Comparison of ENCODE assay signal across 10 mouse cellular contexts in genomic region chr10:63056966-63057750, GRCm38 (mm10). TPM values are rescaled to one million over a fixed set of nuclear protein-coding genes. Genes with fewer than 3 reads are reported as not detected.
DNase-seq lines count a peak whose midpoint lies in the region; ATAC-seq lines count a peak whose summit lies in the region.
"Had no signal": no experiment of that assay in that cellular context is flagged by ENCODE, and none has a peak within 500 bp of the region (broad histone marks: within the 10 kb centered on the region; RNA-seq: fewer than 3 reads in every experiment).

No protein-coding gene starts in this region.

- DNase-seq in WW6 (ENCODE audit: low read depth, low spot score): peak; percentile 52
- DNase-seq in embryonic facial prominence, embryonic 11.5 days (ENCODE audit: low spot score): peak; percentile 10
- no peak for DNase-seq in urinary bladder, adult 18-20 months (ENCODE audit: low spot score in 2 of 2)
- DNase-seq in left cerebral cortex, adult 9 months (ENCODE audit: low spot score in 2 of 2): no peak
- no peak for DNase-seq in right cerebral cortex, postnatal 10 days (ENCODE audit: low spot score in 2 of 2)
- DNase-seq in forebrain, embryonic 14.5 days (ENCODE audit: low spot score): no peak
- DNase-seq: forebrain, postnatal 0 days; liver had no signal

- no peaks in the 10 kb centered on the region for H3K9me3 ChIP-seq in embryonic facial prominence, embryonic 11.5 days (replicated peaks; ENCODE audit: control insufficient read depth, low read length)
- H3K9me3 ChIP-seq in intestine, embryonic 16.5 days (ENCODE audit: control insufficient read depth, low read length): no peaks in the 10 kb centered on the region
- no peaks in the 10 kb centered on the region for H3K9me3 ChIP-seq in lung, embryonic 16.5 days (ENCODE audit: control insufficient read depth, low read length)
- no peaks in the 10 kb centered on the region for H3K9me3 ChIP-seq in forebrain, embryonic 14.5 days (replicated peaks; ENCODE audit: control insufficient read depth, low read length)

- WGBS in embryonic facial prominence, embryonic 11.5 days: 35% methylated on average over 24 of the region's 24 CpGs
- 31% methylated on average over 24 of the region's 24 CpGs for WGBS in intestine, embryonic 16.5 days
- 30% methylated on average over 24 of the region's 24 CpGs for WGBS in lung, embryonic 16.5 days
- WGBS in forebrain, embryonic 14.5 days: 43% methylated on average over 24 of the region's 24 CpGs

- H3K9ac ChIP-seq in embryonic facial prominence, embryonic 11.5 days (replicated peaks; ENCODE audit: low read length): no peak overlapping the region
- H3K9ac ChIP-seq in intestine, embryonic 16.5 days (ENCODE audit: low read depth, low read length): no peak overlapping the region
- no peak overlapping the region for H3K9ac ChIP-seq in lung, embryonic 16.5 days (ENCODE audit: low read length)
- H3K9ac ChIP-seq in forebrain, embryonic 14.5 days (ENCODE audit: low read length): no peak overlapping the region
- H3K9ac ChIP-seq: forebrain, postnatal 0 days had no signal

- H3K27me3 ChIP-seq in embryonic facial prominence, embryonic 11.5 days (ENCODE audit: control insufficient read depth, insufficient read depth, low read length): no peaks in the 10 kb centered on the region
- no peaks in the 10 kb centered on the region for H3K27me3 ChIP-seq in intestine, embryonic 16.5 days (replicated peaks; ENCODE audit: control insufficient read depth, insufficient read depth, low read length)
- H3K27me3 ChIP-seq in lung, embryonic 16.5 days (ENCODE audit: control insufficient read depth, insufficient read depth, low read depth, low read length): no peaks in the 10 kb centered on the region
- no peaks in the 10 kb centered on the region for H3K27me3 ChIP-seq in forebrain, embryonic 14.5 days (replicated peaks; ENCODE audit: control insufficient read depth, insufficient read depth, low read length)

- H3K4me1 ChIP-seq in embryonic facial prominence, embryonic 11.5 days (ENCODE audit: control insufficient read depth, insufficient read depth, low read length): no peaks in the 10 kb centered on the region
- peaks cover 6% of the 10 kb centered on the region for H3K4me1 ChIP-seq in intestine, embryonic 16.5 days (ENCODE audit: control insufficient read depth, insufficient read depth, low read length)
- no peaks in the 10 kb centered on the region for H3K4me1 ChIP-seq in lung, embryonic 16.5 days (replicated peaks; ENCODE audit: control insufficient read depth, insufficient read depth, low read length)
- H3K4me1 ChIP-seq in forebrain, embryonic 14.5 days (ENCODE audit: control insufficient read depth, insufficient read depth, low read length): no peaks in the 10 kb centered on the region

- H3K4me2 ChIP-seq in embryonic facial prominence, embryonic 11.5 days (ENCODE audit: low read depth, low read length): no peak overlapping the region
- 0 out of 2 replicates have a peak overlapping the region, but pooled peaks have one; percentile 17 for H3K4me2 ChIP-seq in intestine, embryonic 16.5 days (ENCODE audit: low read depth, low read length)
- no peak overlapping the region for H3K4me2 ChIP-seq in lung, embryonic 16.5 days (ENCODE audit: low read depth, low read length)
- no peak overlapping the region for H3K4me2 ChIP-seq in forebrain, embryonic 14.5 days (ENCODE audit: low read length)

- H3K4me3 ChIP-seq in embryonic facial prominence, embryonic 11.5 days (ENCODE audit: low read depth, low read length): no peak overlapping the region
- H3K4me3 ChIP-seq in intestine, embryonic 16.5 days (ENCODE audit: low read length): no peak overlapping the region
- 0 out of 2 replicates have a peak overlapping the region, but pooled peaks have one; percentile 3 for H3K4me3 ChIP-seq in lung, embryonic 16.5 days (ENCODE audit: low read length)
- no peak overlapping the region for H3K4me3 ChIP-seq in forebrain, embryonic 14.5 days (ENCODE audit: low read depth, low read length)

- H3K36me3 ChIP-seq in embryonic facial prominence, embryonic 11.5 days (replicated peaks; ENCODE audit: control insufficient read depth, insufficient read depth, low read depth, low read length): no peaks in the 10 kb centered on the region
- no peaks in the 10 kb centered on the region for H3K36me3 ChIP-seq in intestine, embryonic 16.5 days (ENCODE audit: control insufficient read depth, insufficient read depth, low read length)
- H3K36me3 ChIP-seq in lung, embryonic 16.5 days (ENCODE audit: control insufficient read depth, insufficient read depth, low read length): no peaks in the 10 kb centered on the region
- H3K36me3 ChIP-seq in forebrain, embryonic 14.5 days (ENCODE audit: control insufficient read depth, insufficient read depth, low read length): no peaks in the 10 kb centered on the region

- no peak for ATAC-seq in embryonic facial prominence, embryonic 11.5 days (replicated peaks; ENCODE audit: insufficient number of reproducible peaks, low FRiP score, low TSS enrichment, low read depth)
- ATAC-seq in intestine, embryonic 16.5 days: peak; percentile 76
- ATAC-seq in lung, embryonic 16.5 days (ENCODE audit: low read depth): peak; percentile 51; the same call in 1 of the 2 replicates
- ATAC-seq in forebrain, embryonic 14.5 days: no peak
- ATAC-seq: forebrain, postnatal 0 days had no signal

- H3K27ac ChIP-seq in embryonic facial prominence, embryonic 11.5 days (replicated peaks; ENCODE audit: low read depth, low read length): no peak overlapping the region
- no peak overlapping the region for H3K27ac ChIP-seq in intestine, embryonic 16.5 days (ENCODE audit: low read length)
- no peak overlapping the region for H3K27ac ChIP-seq in lung, embryonic 16.5 days (ENCODE audit: low read length)
- no peak overlapping the region for H3K27ac ChIP-seq in forebrain, embryonic 14.5 days (ENCODE audit: low read depth, low read length)

RNA-seq across cellular contexts. Expression of gene Pbld1, which starts 2.8 kb away (rescaled TPM):
- polyA plus RNA-seq in embryonic facial prominence, embryonic 11.5 days (2014; fragmentation: Nextera tagmentation; extraction: Ambion mirVana): 0.74 and 0.98 TPM in 2 replicates
- 4.0 and 4.7 TPM in 2 replicates for polyA plus RNA-seq in intestine, embryonic 16.5 days (2015; fragmentation: Nextera tagmentation; extraction: Ambion mirVana)
- polyA plus RNA-seq in lung, embryonic 16.5 days (2015; fragmentation: Nextera tagmentation; extraction: Ambion mirVana): 1.1 TPM in 2 replicates
- polyA plus RNA-seq in forebrain, embryonic 14.5 days (2014; fragmentation: Nextera tagmentation; extraction: Ambion mirVana): 0.36 and 0.37 TPM in 2 replicates

RNA-seq across cellular contexts. Expression of gene Pbld2, which starts 33.0 kb away (rescaled TPM):
- 0.84 and 1.1 TPM in 2 replicates for polyA plus RNA-seq in embryonic facial prominence, embryonic 11.5 days (2014; fragmentation: Nextera tagmentation; extraction: Ambion mirVana)
- 10.6 and 12.5 TPM in 2 replicates for polyA plus RNA-seq in intestine, embryonic 16.5 days (2015; fragmentation: Nextera tagmentation; extraction: Ambion mirVana)
- polyA plus RNA-seq in lung, embryonic 16.5 days (2015; fragmentation: Nextera tagmentation; extraction: Ambion mirVana): 2.8 and 3.7 TPM in 2 replicates
- 0.85 and 1.1 TPM in 2 replicates for polyA plus RNA-seq in forebrain, embryonic 14.5 days (2014; fragmentation: Nextera tagmentation; extraction: Ambion mirVana)

RNA-seq across cellular contexts. Expression of gene Hnrnph3, which starts 33.1 kb away (rescaled TPM):
- 113 and 125 TPM in 2 replicates for polyA plus RNA-seq in embryonic facial prominence, embryonic 11.5 days (2014; fragmentation: Nextera tagmentation; extraction: Ambion mirVana)
- polyA plus RNA-seq in intestine, embryonic 16.5 days (2015; fragmentation: Nextera tagmentation; extraction: Ambion mirVana): 61.7 and 65.7 TPM in 2 replicates
- polyA plus RNA-seq in lung, embryonic 16.5 days (2015; fragmentation: Nextera tagmentation; extraction: Ambion mirVana): 103 and 108 TPM in 2 replicates
- 81.2 and 90.8 TPM in 2 replicates for polyA plus RNA-seq in forebrain, embryonic 14.5 days (2014; fragmentation: Nextera tagmentation; extraction: Ambion mirVana)

RNA-seq across cellular contexts. Expression of gene Atoh7, which starts 42.3 kb away (rescaled TPM):
- polyA plus RNA-seq in embryonic facial prominence, embryonic 11.5 days (2014; fragmentation: Nextera tagmentation; extraction: Ambion mirVana): 1.3 and 3.8 TPM in 2 replicates
- polyA plus RNA-seq in intestine, embryonic 16.5 days (2015; fragmentation: Nextera tagmentation; extraction: Ambion mirVana): not detected in 2 replicates
- polyA plus RNA-seq in lung, embryonic 16.5 days (2015; fragmentation: Nextera tagmentation; extraction: Ambion mirVana): not detected in 2 replicates
- 0.22 and 0.97 TPM in 2 replicates for polyA plus RNA-seq in forebrain, embryonic 14.5 days (2014; fragmentation: Nextera tagmentation; extraction: Ambion mirVana)

Comparison
In these comparisons a context has a peak if more than half of its experiments do, and no peak if none do; other contexts are left out.
1. DNase-seq: peak in WW6 (single experiment) and embryonic facial prominence, embryonic 11.5 days (single experiment); none in urinary bladder, adult 18-20 months (0 of 2), left cerebral cortex, adult 9 months (0 of 2), right cerebral cortex, postnatal 10 days (0 of 2) and forebrain, embryonic 14.5 days (single experiment).
2. ATAC-seq: peak in intestine, embryonic 16.5 days (single experiment) and lung, embryonic 16.5 days (single experiment); none in embryonic facial prominence, embryonic 11.5 days (single experiment) and forebrain, embryonic 14.5 days (single experiment).